Mouse (Mus musculus) embryonic fibroblast, embryonic 13.5 days (primary cell): ENCODE data around the gene Orc5.

ENCODE experiments used
- CTCF ChIP-seq: IDR thresholded peaks from 2 replicates; pipeline ENCODE4 v1.5.1; 2011; ENCODE audit warnings: mild to moderate bottlenecking, control low read depth, low read length, moderate library complexity, borderline replicate concordance; ENCODE audit not compliant: insufficient read depth
- POLR2A ChIP-seq: IDR thresholded peaks from 2 replicates; pipeline ENCODE4 v1.6.1; 2011; ENCODE audit warnings: low read depth, mild to moderate bottlenecking, control low read depth, low read length, moderate library complexity

GRCm38 (mm10) chr5:22536695-22537094 is 13.5 kb downstream of the Orc5 start:
- TF ChIP-seq POLR2A (no peak), CTCF (no peak)
